Mouse (Mus musculus) limb, embryonic 14.5 days (tissue): ENCODE measurements around the gene Thg1l. TPM values are rescaled to one million over a fixed set of nuclear protein-coding genes. Genes with fewer than 3 reads are reported as not detected.

ENCODE experiments used
- ATAC-seq: fragments of 200-750 bp; cut with Nextera tagmentation; 2 replicates; pipeline ENCODE4 v1.8.0; 2017; ENCODE audit warnings: low read depth, moderate number of reproducible peaks, moderate TSS enrichment; ENCODE audit not compliant: low FRiP score
- DNase-seq: peaks from one replicate; pipeline ENCODE4 v3.0.0-alpha.2; 2015; ENCODE audit warnings: low spot score
- H3K27ac ChIP-seq: fragments of 300-500 bp; sonication (generic); replicated peaks from 2 replicates; pipeline ENCODE4 v1.5.1; 2014; ENCODE audit warnings: low read depth, mild to moderate bottlenecking, low read length, moderate library complexity, mixed read lengths
- H3K27me3 ChIP-seq: fragments of 300-500 bp; sonication (generic); 2 replicates; pipeline ENCODE4 v1.6.1; 2014; ENCODE audit warnings: low read length, mixed read lengths; ENCODE audit not compliant: control insufficient read depth, insufficient read depth
- H3K36me3 ChIP-seq: fragments of 300-500 bp; sonication (generic); 2 replicates; pipeline ENCODE4 v1.6.1; 2014; ENCODE audit warnings: mild to moderate bottlenecking, low read length, moderate library complexity, mixed read lengths; ENCODE audit not compliant: control insufficient read depth, insufficient read depth
- H3K4me1 ChIP-seq: fragments of 300-500 bp; sonication (generic); 2 replicates; pipeline ENCODE4 v1.6.1; 2014; ENCODE audit warnings: antibody characterized with exemption, low read length, mixed read lengths; ENCODE audit not compliant: control insufficient read depth, insufficient read depth
- H3K4me2 ChIP-seq: fragments of 300-500 bp; sonication (generic); replicated peaks from 2 replicates; pipeline ENCODE4 v1.6.1; 2014; ENCODE audit warnings: low read depth, mild to moderate bottlenecking, low read length, moderate library complexity; ENCODE audit not compliant: severe bottlenecking
- H3K4me3 ChIP-seq: fragments of 300-500 bp; sonication (generic); replicated peaks from 2 replicates; pipeline ENCODE4 v1.5.1; 2014; ENCODE audit warnings: low read length
- H3K9ac ChIP-seq: fragments of 300-500 bp; sonication (generic); 2 replicates; pipeline ENCODE4 v1.6.1; 2014; ENCODE audit warnings: mild to moderate bottlenecking, low read depth, low read length, moderate library complexity; ENCODE audit not compliant: severe bottlenecking
- H3K9me3 ChIP-seq: fragments of 300-500 bp; sonication (generic); 2 replicates; pipeline ENCODE4 v1.6.1; 2016; ENCODE audit warnings: low read length; ENCODE audit not compliant: control insufficient read depth
- POLR2A ChIP-seq: fragments of 200-500 bp; IDR thresholded peaks from 2 replicates; pipeline ENCODE4 v1.8.0; 2012; ENCODE audit warnings: inconsistent platforms, mild to moderate bottlenecking, moderate library complexity, borderline replicate concordance; ENCODE audit not compliant: insufficient read depth, insufficient read length; ENCODE audit errors: extremely low read depth
- WGBS: fragments of 180-500 bp; shearing (Covaris S2); extraction: QIAGEN DNeasy Blood & Tissue Kit; methylation state at CpG from one replicate; pipeline ENCODE4 v1.1.7; 2014; 5-methylcytosine and 5-hydroxymethylcytosine counted together
- polyA plus RNA-seq, 2 experiments: library from polyadenylated mRNA; depleted of rRNA in 1 of 2; stranded (reverse) in 1 of 2; unstranded in 1 of 2; fragments of >200 nt; fragmentation: Nextera tagmentation in 1 of 2; extraction: Ambion mirVana in 1 of 2; gene quantifications; 2 replicates each; pipeline versions ENCODE4 v1.2.1 to v1.2.3; 2012 to 2014

Thg1l gene
- polyA plus RNA-seq (2012; rRNA removed) (14.8 and 15.0 TPM in 2 replicates), polyA plus RNA-seq (2014; fragmentation: Nextera tagmentation; extraction: Ambion mirVana) (11.2 and 11.6 TPM in 2 replicates)

DNA sequence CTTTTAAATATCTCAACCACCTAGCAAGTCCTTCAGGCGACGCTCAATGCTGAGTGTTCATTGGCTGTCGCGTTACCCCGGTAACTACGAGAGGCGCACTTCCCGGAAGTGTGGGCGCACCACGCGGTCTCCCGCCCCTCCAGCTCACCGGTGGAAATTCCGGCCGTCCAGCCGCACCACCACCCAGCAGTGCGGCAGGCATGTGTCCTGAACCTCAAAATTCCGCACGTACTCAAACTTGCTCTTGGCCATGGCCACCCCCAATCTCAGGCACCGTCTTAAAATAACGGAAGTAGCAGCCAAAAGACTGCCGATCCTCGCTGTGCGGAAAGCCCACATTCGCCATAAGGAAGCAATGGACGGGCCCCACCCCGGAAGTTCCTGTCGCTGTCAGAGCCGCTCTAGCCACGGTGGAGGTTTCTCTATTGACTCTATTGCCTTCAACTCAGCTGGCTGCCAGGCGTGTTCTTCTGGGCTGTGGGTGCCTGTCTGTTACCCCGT is at the start of gene Thg1l:
Thg1l (minus strand) TSS at position 368 of the 501 bp plus-strand sequence.
- H3K9me3 ChIP-seq, result no peaks in the 10 kb centered on the region
- H3K4me1 ChIP-seq, result 0 out of 2 replicates have a peak, but pooled peaks cover 2% of the 10 kb centered on the region
- peak within 1 kb of the TSS; percentile 41; the same call in 1 of the 2 replicates for H3K9ac ChIP-seq
- H3K4me3 ChIP-seq, result peak within 1 kb of the TSS; percentile 69
- under 1% methylated on average over 32 of the region's 32 CpGs for WGBS
- ATAC-seq, result peak; percentile 99
- H3K36me3 ChIP-seq, result peaks cover 14% of the 10 kb centered on the region
- H3K4me2 ChIP-seq, result peak within 1 kb of the TSS; percentile 50
- 0 out of 2 replicates have a peak, but pooled peaks have one; percentile 41 for TF ChIP-seq POLR2A
- no peaks in the 10 kb centered on the region for H3K27me3 ChIP-seq
- H3K27ac ChIP-seq, result 0 out of 2 replicates have a peak within 1 kb of the TSS, but pooled peaks have one; percentile 48
- DNase-seq, result peak; percentile 95

- H3K4me3 ChIP-seq, result peak overlapping the region; percentile 28
- no peak for TF ChIP-seq POLR2A
- no peaks in the 10 kb centered on the region for H3K36me3 ChIP-seq
- no peaks in the 10 kb centered on the region for H3K9me3 ChIP-seq
- no peak for ATAC-seq
- H3K27me3 ChIP-seq, result no peaks in the 10 kb centered on the region
- H3K9ac ChIP-seq, result no peak overlapping the region; the same call in 1 of the 2 replicates
- WGBS, result 52% methylated on average over 13 of the region's 13 CpGs
- no peaks in the 10 kb centered on the region for H3K4me1 ChIP-seq
- peak overlapping the region; percentile 54 for H3K4me2 ChIP-seq
- no peak for DNase-seq
- H3K27ac ChIP-seq, result no peak overlapping the region
These were observed 36.8 kb upstream of the Thg1l start for GRCm38 (mm10) chr11:45992087-45992486.

GRCm38 (mm10) chr11:45991604-45992003 is 36.3 kb upstream of the Thg1l start:
- H3K4me1 ChIP-seq, result no peaks in the 10 kb centered on the region
- no peaks in the 10 kb centered on the region for H3K27me3 ChIP-seq
- peak overlapping the region; percentile 54 for H3K4me2 ChIP-seq
- H3K27ac ChIP-seq, result no peak overlapping the region
- H3K9ac ChIP-seq, result peak overlapping the region; percentile 32
- peak overlapping the region; percentile 28 for H3K4me3 ChIP-seq
- no peaks in the 10 kb centered on the region for H3K9me3 ChIP-seq
- TF ChIP-seq POLR2A, result no peak
- 11% methylated on average over 13 of the region's 16 CpGs for WGBS
- ATAC-seq, result no peak
- DNase-seq, result no peak
- no peaks in the 10 kb centered on the region for H3K36me3 ChIP-seq

- H3K27ac ChIP-seq, result 0 out of 2 replicates have a peak overlapping the region, but pooled peaks have one; percentile 55
- no peaks in the 10 kb centered on the region; the same call in 1 of the 2 replicates for H3K27me3 ChIP-seq
- peak overlapping the region; percentile 93 for H3K9ac ChIP-seq
- H3K4me2 ChIP-seq, result peak overlapping the region; percentile 81
- H3K9me3 ChIP-seq, result peaks cover 5% of the 10 kb centered on the region; the same call in 1 of the 2 replicates
- no peak for TF ChIP-seq POLR2A
- H3K4me1 ChIP-seq, result peaks cover 4% of the 10 kb centered on the region
- WGBS, result 36% methylated on average over 16 of the region's 19 CpGs
- no peaks in the 10 kb centered on the region for H3K36me3 ChIP-seq
- ATAC-seq, result no peak
- peak overlapping the region; percentile 60 for H3K4me3 ChIP-seq
- no peak for DNase-seq
These were observed 25.6 kb upstream of the Thg1l start for GRCm38 (mm10) chr11:45980893-45981253.

GRCm38 (mm10) chr11:45979946-45980892 is 24.9 kb upstream of the Thg1l start, which contains the start of gene Sox30:
Sox30 (plus strand) TSS chr11:45980310.
- TF ChIP-seq POLR2A, result 0 out of 2 replicates have a peak, but pooled peaks have one; percentile 40
- Histone ChIP-seq H3K9me3 (peaks cover 5% of the 10 kb centered on the region; the same call in 1 of the 2 replicates), H3K27ac (peak within 1 kb of the TSS; percentile 55; the same call in 1 of the 2 replicates), H3K9ac (peak within 1 kb of the TSS; percentile 93), H3K4me3 (peak within 1 kb of the TSS; percentile 60), H3K27me3 (no peaks in the 10 kb centered on the region; the same call in 1 of the 2 replicates), H3K4me1 (peaks cover 4% of the 10 kb centered on the region), H3K4me2 (peak within 1 kb of the TSS; percentile 81), H3K36me3 (no peaks in the 10 kb centered on the region)
- 19% methylated on average over 46 of the region's 115 CpGs for WGBS
- DNase-seq, result peak; percentile 58
- peak; percentile 91 for ATAC-seq
